Mouse (Mus musculus) kidney, embryonic 16.5 days (tissue): Measurements from ENCODE around the gene Olfr481. TPM values are rescaled to one million over a fixed set of nuclear protein-coding genes. Genes with fewer than 3 reads are reported as not detected.

Experiments used
- ATAC-seq: fragments of 200-750 bp; cut with Nextera tagmentation; 2 replicates; pipeline ENCODE4 v1.8.0; 2017; ENCODE audit warnings: moderate TSS enrichment; ENCODE audit not compliant: low FRiP score, low TSS enrichment
- H3K27ac ChIP-seq: fragments of 300-500 bp; sonication (generic); 2 replicates; pipeline ENCODE4 v1.5.1; 2014; ENCODE audit warnings: low read length
- H3K27me3 ChIP-seq: fragments of 300-500 bp; sonication (generic); 2 replicates; pipeline ENCODE4 v1.6.1; 2014; ENCODE audit warnings: low read length, control low read depth, mixed read lengths; ENCODE audit not compliant: insufficient read depth
- H3K36me3 ChIP-seq: fragments of 300-500 bp; sonication (generic); 2 replicates; pipeline ENCODE4 v1.6.1; 2014; ENCODE audit warnings: low read length, control low read depth, mixed read lengths; ENCODE audit not compliant: insufficient read depth
- H3K4me1 ChIP-seq: fragments of 300-500 bp; sonication (generic); 2 replicates; pipeline ENCODE4 v1.6.1; 2014; ENCODE audit warnings: low read length, control low read depth, mixed read lengths; ENCODE audit not compliant: insufficient read depth
- H3K4me2 ChIP-seq: fragments of 300-500 bp; sonication (generic); replicated peaks from 2 replicates; pipeline ENCODE4 v1.6.1; 2014; ENCODE audit warnings: low read depth, low read length
- H3K4me3 ChIP-seq: fragments of 300-500 bp; sonication (generic); 2 replicates; pipeline ENCODE4 v1.5.1; 2014; ENCODE audit warnings: mild to moderate bottlenecking, low read length
- H3K9ac ChIP-seq: fragments of 300-500 bp; sonication (generic); replicated peaks from 2 replicates; pipeline ENCODE4 v1.6.1; 2014; ENCODE audit warnings: low read length
- H3K9me3 ChIP-seq: fragments of 300-500 bp; sonication (generic); 2 replicates; pipeline ENCODE4 v1.6.1; 2016; ENCODE audit warnings: low read length, control low read depth
- WGBS: fragments of 180-500 bp; shearing (Covaris S2); extraction: QIAGEN DNeasy Blood & Tissue Kit; methylation state at CpG from one replicate; pipeline ENCODE4 v1.1.7; 2014; 5-methylcytosine and 5-hydroxymethylcytosine counted together
- polyA plus RNA-seq: library from polyadenylated mRNA; unstranded; fragments of >200 nt; fragmentation: Nextera tagmentation; extraction: Ambion mirVana; gene quantifications from 2 replicates; pipeline ENCODE4 v1.2.1, GENCODE M21; 2015

The Olfr481 gene
- polyA plus RNA-seq: not detected in 2 replicates

DNA sequence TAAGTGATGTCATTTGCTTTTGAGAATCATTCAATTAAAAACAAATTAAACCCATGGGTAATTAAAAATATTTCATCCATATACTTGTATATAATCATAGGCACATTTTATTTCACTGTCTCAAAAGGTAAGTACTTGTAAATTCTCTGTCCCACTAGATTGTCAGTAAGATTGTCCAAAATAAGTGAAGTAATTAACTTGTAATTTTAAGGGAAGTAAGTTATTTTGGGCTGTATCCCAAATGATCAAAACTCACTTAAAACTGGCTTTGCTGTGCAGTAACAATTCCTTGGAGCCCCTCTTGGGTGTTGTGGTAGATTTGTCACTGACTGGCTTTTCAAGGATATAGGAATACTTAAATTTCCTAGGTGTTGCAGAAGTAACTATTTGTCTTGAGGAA is at the start of gene Olfr481:
Olfr481 (plus strand) TSS at position 301 of the 400 bp plus-strand sequence.
- H3K36me3 ChIP-seq: no peaks in the 10 kb centered on the region
- H3K27ac ChIP-seq: no peak within 1 kb of the TSS

DNA sequence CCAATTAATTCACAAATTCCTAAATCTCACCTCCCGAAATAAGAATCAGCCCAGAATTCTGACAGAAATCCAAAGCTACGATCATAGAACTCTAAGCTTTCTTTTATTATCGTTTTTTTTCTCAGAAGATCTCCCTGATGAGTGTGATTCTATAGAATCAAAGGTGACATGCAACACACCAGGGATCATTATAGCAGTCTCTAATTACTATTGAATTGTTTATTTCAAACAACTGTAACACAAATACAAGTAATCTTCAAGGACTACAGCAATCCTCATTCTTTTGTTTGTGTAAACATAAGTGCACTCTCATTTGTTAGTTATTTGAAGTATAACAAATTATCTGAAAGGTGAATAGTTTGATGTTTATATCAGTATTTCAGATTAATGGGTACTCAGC is 45.8 kb upstream of the Olfr481 start, which contains the start of gene Olfr478:
Olfr478 (minus strand) TSS at position 101 of the 400 bp plus-strand sequence.
- Histone ChIP-seq H3K27ac (no peak within 1 kb of the TSS), H3K27me3 (no peaks in the 10 kb centered on the region), H3K4me1 (no peaks in the 10 kb centered on the region), H3K9me3 (no peaks in the 10 kb centered on the region), H3K9ac (no peak within 1 kb of the TSS), H3K4me3 (no peak within 1 kb of the TSS), H3K36me3 (no peaks in the 10 kb centered on the region), H3K4me2 (no peak within 1 kb of the TSS)
- no peak for ATAC-seq
- 81% methylated on average over 3 of the region's 3 CpGs for WGBS

More for the DNA sequence above, at the start of gene Olfr481:
- Histone ChIP-seq H3K4me3 (no peak within 1 kb of the TSS), H3K4me2 (no peak within 1 kb of the TSS), H3K9me3 (no peaks in the 10 kb centered on the region), H3K4me1 (no peaks in the 10 kb centered on the region), H3K27me3 (no peaks in the 10 kb centered on the region), H3K9ac (no peak within 1 kb of the TSS)
- no peak for ATAC-seq

DNA sequence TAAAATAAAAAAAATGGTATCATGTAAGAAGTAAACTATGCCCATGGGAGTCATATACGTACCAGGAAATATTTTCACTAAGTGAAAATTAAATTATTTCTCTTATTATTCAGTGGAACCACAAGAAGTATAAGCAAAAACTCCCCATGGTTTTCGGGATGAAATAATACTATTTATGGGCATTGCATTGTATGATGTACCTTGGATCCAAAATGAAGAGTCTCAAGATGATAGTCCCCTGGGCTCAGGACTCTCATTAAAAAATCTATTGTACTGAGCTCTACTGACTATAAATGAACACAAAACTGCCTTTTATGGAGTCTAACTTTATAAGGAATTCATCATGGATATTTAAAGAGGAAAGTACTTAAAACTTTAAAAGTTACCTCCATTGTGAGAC is 29.3 kb upstream of the Olfr481 start, which contains the start of gene Olfr479:
Olfr479 (plus strand) TSS at position 301 of the 400 bp plus-strand sequence.
- H3K4me1 ChIP-seq: no peaks in the 10 kb centered on the region
- no peaks in the 10 kb centered on the region for H3K36me3 ChIP-seq
- no peaks in the 10 kb centered on the region for H3K27me3 ChIP-seq
- H3K9ac ChIP-seq: no peak within 1 kb of the TSS
- no peak within 1 kb of the TSS for H3K4me3 ChIP-seq
- H3K27ac ChIP-seq: no peak within 1 kb of the TSS
- H3K4me2 ChIP-seq: no peak within 1 kb of the TSS
- no peaks in the 10 kb centered on the region for H3K9me3 ChIP-seq
- 85% methylated on average over 2 of the region's 2 CpGs for WGBS
- ATAC-seq: no peak

GRCm38 (mm10) chr7:108067246-108067645 is 12.4 kb upstream of the Olfr481 start, which contains the start of gene Olfr480:
Olfr480 (minus strand) TSS chr7:108067346.
- Histone ChIP-seq H3K9me3 (no peaks in the 10 kb centered on the region), H3K4me2 (no peak within 1 kb of the TSS), H3K4me3 (no peak within 1 kb of the TSS), H3K36me3 (no peaks in the 10 kb centered on the region), H3K9ac (no peak within 1 kb of the TSS), H3K4me1 (no peaks in the 10 kb centered on the region), H3K27ac (no peak within 1 kb of the TSS), H3K27me3 (no peaks in the 10 kb centered on the region)
- WGBS: 87% methylated on average over 1 of the region's 1 CpGs
- no peak for ATAC-seq

- no peaks in the 10 kb centered on the region for H3K27me3 ChIP-seq
- H3K36me3 ChIP-seq: no peaks in the 10 kb centered on the region
- H3K4me2 ChIP-seq: no peak within 1 kb of the TSS
- no peaks in the 10 kb centered on the region for H3K4me1 ChIP-seq
- 75% methylated on average over 1 of the region's 1 CpGs for WGBS
- H3K27ac ChIP-seq: no peak within 1 kb of the TSS
- no peak for ATAC-seq
- H3K9me3 ChIP-seq: no peaks in the 10 kb centered on the region
- no peak within 1 kb of the TSS for H3K9ac ChIP-seq
- H3K4me3 ChIP-seq: no peak within 1 kb of the TSS
Measured at GRCm38 (mm10) chr7:108097486-108097885, 17.8 kb downstream of the Olfr481 start, which contains the start of gene Olfr482. Olfr482 (minus strand) TSS chr7:108097586.

DNA sequence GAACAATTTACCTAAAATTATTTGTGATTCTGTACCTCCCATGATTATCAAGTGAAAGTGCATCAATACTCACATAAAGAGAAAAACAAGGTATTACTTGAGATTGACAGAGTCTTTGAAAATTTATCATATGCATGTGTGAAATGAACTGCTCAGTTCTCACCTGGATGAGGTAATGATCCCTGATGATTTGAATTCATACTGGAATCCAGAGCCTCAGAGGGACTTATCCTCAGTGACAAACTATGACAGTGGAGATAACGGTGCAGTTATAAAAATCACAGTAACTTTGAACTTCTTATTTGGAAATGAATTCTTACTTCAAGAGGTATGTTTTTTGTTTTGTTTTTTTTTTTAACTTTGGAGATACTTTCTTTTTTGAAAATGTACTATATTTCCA is 20.9 kb downstream of the Olfr481 start, which contains the start of gene Olfr483:
Olfr483 (plus strand) TSS at position 301 of the 400 bp plus-strand sequence.
- Histone ChIP-seq H3K9ac (no peak within 1 kb of the TSS), H3K36me3 (no peaks in the 10 kb centered on the region), H3K9me3 (no peaks in the 10 kb centered on the region), H3K27ac (no peak within 1 kb of the TSS), H3K27me3 (no peaks in the 10 kb centered on the region), H3K4me2 (no peak within 1 kb of the TSS), H3K4me1 (no peaks in the 10 kb centered on the region), H3K4me3 (no peak within 1 kb of the TSS)
- 87% methylated on average over 1 of the region's 1 CpGs for WGBS
- ATAC-seq: no peak

- no peak overlapping the region for H3K27ac ChIP-seq
- no peaks in the 10 kb centered on the region for H3K36me3 ChIP-seq
- WGBS: 10% methylated on average over 1 of the region's 1 CpGs
- no peaks in the 10 kb centered on the region for H3K27me3 ChIP-seq
- no peaks in the 10 kb centered on the region for H3K9me3 ChIP-seq
- ATAC-seq: no peak
- no peak overlapping the region for H3K4me2 ChIP-seq
- H3K9ac ChIP-seq: no peak overlapping the region
- H3K4me1 ChIP-seq: no peaks in the 10 kb centered on the region
- no peak overlapping the region for H3K4me3 ChIP-seq
Measured at GRCm38 (mm10) chr7:108120681-108121080, 41.0 kb downstream of the Olfr481 start.

- Histone ChIP-seq H3K27ac (no peak overlapping the region), H3K9me3 (no peaks in the 10 kb centered on the region), H3K9ac (no peak overlapping the region), H3K4me1 (no peaks in the 10 kb centered on the region), H3K4me3 (no peak overlapping the region), H3K4me2 (no peak overlapping the region), H3K36me3 (no peaks in the 10 kb centered on the region), H3K27me3 (no peaks in the 10 kb centered on the region)
- WGBS: 77% methylated on average over 1 of the region's 1 CpGs
- ATAC-seq: no peak
Measured at GRCm38 (mm10) chr7:108121416-108121815, 41.8 kb downstream of the Olfr481 start.

DNA sequence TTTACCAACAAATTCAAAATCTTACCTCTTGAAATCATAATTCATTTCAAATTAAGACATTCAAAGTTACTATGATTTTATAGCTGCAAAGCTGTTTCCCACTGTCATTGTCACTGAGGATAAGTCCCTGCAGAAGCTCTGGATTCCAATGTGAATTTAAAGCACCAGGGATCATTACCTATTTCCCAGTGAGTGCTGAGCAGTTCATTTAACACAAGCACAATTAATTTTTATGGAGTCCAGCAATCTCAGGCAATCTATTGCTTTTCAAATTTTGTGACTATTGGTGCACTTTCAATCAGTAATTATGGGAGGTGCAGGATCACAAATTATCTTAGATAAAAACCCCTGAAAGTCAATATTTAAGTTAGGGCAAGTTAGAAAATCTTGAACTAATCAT is 47.7 kb downstream of the Olfr481 start, which contains the start of gene Olfr484:
Olfr484 (minus strand) TSS at position 101 of the 400 bp plus-strand sequence.
- H3K27me3 ChIP-seq: no peaks in the 10 kb centered on the region
- no peak for ATAC-seq
- no peaks in the 10 kb centered on the region for H3K4me1 ChIP-seq
- H3K36me3 ChIP-seq: no peaks in the 10 kb centered on the region
- H3K27ac ChIP-seq: no peak within 1 kb of the TSS
- H3K4me2 ChIP-seq: no peak within 1 kb of the TSS
- no peaks in the 10 kb centered on the region for H3K9me3 ChIP-seq
- no peak within 1 kb of the TSS for H3K9ac ChIP-seq
- H3K4me3 ChIP-seq: no peak within 1 kb of the TSS
